Mouse (Mus musculus) midbrain, embryonic 14.5 days (tissue): ENCODE measurements around the gene Cbx2. TPM values are rescaled to one million over a fixed set of nuclear protein-coding genes. Genes with fewer than 3 reads are reported as not detected.

ENCODE experiments used
- ATAC-seq: fragments of 200-750 bp; cut with Nextera tagmentation; 2 replicates; pipeline ENCODE4 v1.8.0; 2017; ENCODE audit warnings: moderate number of reproducible peaks, moderate library complexity; ENCODE audit not compliant: low FRiP score, low TSS enrichment
- DNase-seq: peaks from one replicate; pipeline ENCODE4 v3.0.0-alpha.2; 2015
- H3K27ac ChIP-seq: fragments of 300-500 bp; sonication (generic); replicated peaks from 2 replicates; pipeline ENCODE4 v1.5.1; 2014; ENCODE audit warnings: mild to moderate bottlenecking, low read depth, low read length, moderate library complexity
- H3K27me3 ChIP-seq: fragments of 300-500 bp; sonication (generic); 2 replicates; pipeline ENCODE4 v1.6.1; 2014; ENCODE audit warnings: low read length, control low read depth, mixed read lengths; ENCODE audit not compliant: control insufficient read depth, insufficient read depth
- H3K36me3 ChIP-seq: fragments of 300-500 bp; sonication (generic); 2 replicates; pipeline ENCODE4 v1.6.1; 2014; ENCODE audit warnings: low read length, control low read depth; ENCODE audit not compliant: control insufficient read depth, insufficient read depth
- H3K4me1 ChIP-seq: fragments of 300-500 bp; sonication (generic); 2 replicates; pipeline ENCODE4 v1.6.1; 2014; ENCODE audit warnings: mild to moderate bottlenecking, antibody characterized with exemption, low read length, control low read depth; ENCODE audit not compliant: control insufficient read depth, insufficient read depth
- H3K4me2 ChIP-seq: fragments of 300-500 bp; sonication (generic); 2 replicates; pipeline ENCODE4 v1.6.1; 2014; ENCODE audit warnings: mild to moderate bottlenecking, low read length, moderate library complexity
- H3K4me3 ChIP-seq: fragments of 300-500 bp; sonication (generic); replicated peaks from 2 replicates; pipeline ENCODE4 v1.5.1; 2014; ENCODE audit warnings: low read depth, low read length
- H3K9ac ChIP-seq: fragments of 300-500 bp; sonication (generic); replicated peaks from 2 replicates; pipeline ENCODE4 v1.6.1; 2014; ENCODE audit warnings: mild to moderate bottlenecking, low read length, moderate library complexity
- H3K9me3 ChIP-seq: fragments of 300-500 bp; sonication (generic); 2 replicates; pipeline ENCODE4 v1.6.1; 2016; ENCODE audit warnings: low read length, control low read depth, mixed read lengths; ENCODE audit not compliant: control insufficient read depth
- WGBS: fragments of 180-500 bp; shearing (Covaris S2); extraction: QIAGEN DNeasy Blood & Tissue Kit; methylation state at CpG from one replicate; pipeline ENCODE4 v1.1.7; 2014; 5-methylcytosine and 5-hydroxymethylcytosine counted together
- polyA plus RNA-seq: library from polyadenylated mRNA; unstranded; fragments of >200 nt; fragmentation: Nextera tagmentation; extraction: Ambion mirVana; gene quantifications from 2 replicates; pipeline ENCODE4 v1.2.1, GENCODE M21; 2014

Gene Cbx2
- polyA plus RNA-seq, 1 experiment from 2014 or later, result 20.7 TPM

DNA sequence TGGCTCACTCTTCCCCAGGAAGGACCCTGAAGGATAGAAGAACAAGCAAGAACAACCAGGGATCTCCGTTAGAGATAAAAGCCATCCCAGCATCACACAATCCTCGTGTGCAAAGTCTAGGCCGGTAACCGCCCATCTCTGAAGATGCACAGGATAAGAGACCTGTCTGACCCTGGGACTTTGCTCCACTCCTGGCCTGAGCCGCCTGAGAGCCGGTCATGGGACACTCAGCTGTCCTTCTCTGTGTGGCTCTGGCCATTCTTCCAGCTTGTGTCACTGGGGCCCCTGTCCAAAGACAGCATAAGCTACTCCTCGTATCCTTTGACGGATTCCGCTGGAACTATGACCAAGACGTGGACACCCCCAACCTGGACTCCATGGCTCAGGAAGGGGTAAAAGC, 34.8 kb upstream of the Cbx2 start, which contains the start of gene Enpp7:
Gene Enpp7 (plus strand): TSS at position 190 of the 400 bp plus-strand sequence.
- H3K9me3 ChIP-seq, result no peaks in the 10 kb centered on the region
- no peak within 1 kb of the TSS for H3K27ac ChIP-seq
- 0 out of 2 replicates have a peak, but pooled peaks cover 2% of the 10 kb centered on the region for H3K4me1 ChIP-seq
- DNase-seq, result no peak
- ATAC-seq, result no peak
- H3K4me2 ChIP-seq, result no peak within 1 kb of the TSS
- no peaks in the 10 kb centered on the region for H3K36me3 ChIP-seq
- H3K27me3 ChIP-seq, result no peaks in the 10 kb centered on the region
- H3K9ac ChIP-seq, result no peak within 1 kb of the TSS
- WGBS, result 94% methylated on average over 10 of the region's 10 CpGs
- H3K4me3 ChIP-seq, result no peak within 1 kb of the TSS

DNA sequence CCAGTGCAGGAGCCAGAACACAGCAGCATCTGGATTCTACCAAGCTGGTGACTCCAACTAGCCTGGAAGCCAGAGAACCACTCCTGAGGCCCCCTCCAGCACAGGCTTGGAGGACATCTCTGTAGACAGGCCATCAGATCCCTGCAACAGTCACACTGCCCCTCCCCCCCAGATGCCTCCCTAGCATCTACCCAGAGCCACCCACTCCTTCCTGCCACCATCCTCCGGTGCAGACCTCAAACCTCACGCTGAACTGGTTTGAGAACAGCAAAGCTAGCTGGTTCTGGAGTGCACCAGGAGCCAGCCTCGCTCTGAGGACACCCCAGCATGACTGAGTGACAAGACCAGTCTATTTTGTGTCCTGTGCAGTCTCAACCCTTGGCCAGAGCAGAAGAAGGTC, 30.0 kb upstream of the Cbx2 start:
- no peak for ATAC-seq
- H3K4me1 ChIP-seq, result no peaks in the 10 kb centered on the region; the same call in 1 of the 2 replicates
- H3K9me3 ChIP-seq, result no peaks in the 10 kb centered on the region
- 77% methylated on average over 3 of the region's 3 CpGs for WGBS
- no peak overlapping the region for H3K4me3 ChIP-seq
- H3K27ac ChIP-seq, result no peak overlapping the region
- no peaks in the 10 kb centered on the region for H3K27me3 ChIP-seq
- DNase-seq, result no peak
- H3K36me3 ChIP-seq, result no peaks in the 10 kb centered on the region
- no peak overlapping the region for H3K9ac ChIP-seq
- H3K4me2 ChIP-seq, result no peak overlapping the region

DNA sequence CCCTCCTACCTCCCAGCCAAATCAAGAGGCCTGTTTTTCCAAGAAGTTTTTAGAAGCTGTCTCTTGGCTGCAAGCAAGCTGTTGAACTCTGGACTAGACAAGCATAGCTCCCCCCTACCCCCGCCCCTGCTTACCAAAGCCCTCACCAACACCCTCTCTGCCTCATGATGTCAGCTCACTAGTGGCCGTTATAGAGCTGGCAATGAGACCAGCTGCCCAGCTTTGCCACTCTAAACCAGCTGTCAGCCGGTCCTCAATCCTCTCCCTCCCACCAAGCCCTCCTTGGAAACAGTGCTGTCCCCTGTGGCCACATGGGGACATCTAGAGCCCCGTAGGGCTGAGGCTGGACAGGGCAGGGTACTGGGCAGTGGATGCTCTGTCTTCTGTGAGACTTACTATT, 27.3 kb upstream of the Cbx2 start:
- 23% methylated on average over 4 of the region's 4 CpGs for WGBS
- peaks cover 15% of the 10 kb centered on the region for H3K4me1 ChIP-seq
- no peak overlapping the region for H3K4me3 ChIP-seq
- ATAC-seq (no peak), DNase-seq (peak; percentile 8)
- H3K9ac ChIP-seq, result no peak overlapping the region
- H3K4me2 ChIP-seq, result no peak overlapping the region
- no peaks in the 10 kb centered on the region for H3K36me3 ChIP-seq
- no peaks in the 10 kb centered on the region for H3K9me3 ChIP-seq
- no peaks in the 10 kb centered on the region for H3K27me3 ChIP-seq
- H3K27ac ChIP-seq, result no peak overlapping the region

DNA sequence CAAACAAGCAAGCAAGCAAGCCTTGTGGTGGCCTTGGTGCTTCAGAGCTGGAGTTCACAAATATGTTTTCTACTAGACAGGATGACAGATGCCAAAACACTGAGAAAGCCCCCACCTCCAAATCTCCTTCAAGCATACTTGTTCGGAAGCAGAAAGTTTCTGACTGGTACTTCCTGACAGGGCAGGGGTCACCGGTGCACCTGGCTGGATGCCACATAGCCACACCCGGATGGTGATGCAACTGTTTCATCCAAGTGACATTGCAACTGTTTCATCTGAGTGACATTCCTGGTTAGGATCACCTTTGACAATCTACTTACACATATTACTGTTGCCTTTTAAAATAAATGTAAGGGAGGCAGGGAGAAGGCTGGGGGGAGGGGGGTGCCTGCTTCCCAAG, 25.6 kb upstream of the Cbx2 start:
- WGBS, result 85% methylated on average over 3 of the region's 3 CpGs
- H3K4me3 ChIP-seq, result no peak overlapping the region

DNA sequence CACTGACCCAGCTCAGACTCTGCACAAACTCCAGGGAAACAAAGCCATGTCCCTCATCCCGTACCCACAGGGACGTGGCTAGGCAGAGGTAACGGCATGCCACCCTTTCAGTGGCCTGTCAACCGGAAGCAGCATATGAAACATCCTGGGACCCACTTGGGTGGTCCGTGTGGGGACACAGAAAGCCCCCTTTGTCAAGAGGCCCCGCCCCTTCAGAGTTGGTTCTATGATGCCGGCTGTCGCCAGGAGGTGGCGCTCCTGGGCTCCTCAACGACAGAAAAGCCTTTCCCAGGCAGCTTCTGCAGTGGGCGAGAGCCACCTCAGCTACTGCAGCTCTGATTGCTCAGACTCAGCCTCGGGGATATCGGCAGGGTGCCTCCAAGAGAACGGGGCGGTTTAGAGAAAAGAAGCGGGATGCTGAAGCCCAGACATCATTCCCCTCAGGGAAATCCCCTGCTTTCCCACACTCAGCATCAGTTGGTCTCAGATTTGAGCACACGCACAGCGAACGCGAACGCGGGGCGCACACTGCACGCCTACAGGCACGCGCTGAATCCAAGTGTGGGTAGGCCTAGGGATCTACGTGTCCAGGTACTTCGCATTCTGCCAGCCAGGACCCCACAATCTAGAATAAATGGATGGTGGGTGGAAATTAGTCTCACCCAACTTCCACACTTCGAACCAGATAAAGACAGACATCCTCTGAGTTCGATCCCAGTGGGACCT, 24.1 kb upstream of the Cbx2 start:
- WGBS, result 3% methylated on average over 30 of the region's 30 CpGs
- H3K4me3 ChIP-seq, result peak overlapping the region; percentile 20; the same call in 1 of the 2 replicates
- DNase-seq (peak; percentile 96), ATAC-seq (peak; percentile 73)
- no peak overlapping the region; the same call in 1 of the 2 replicates for H3K9ac ChIP-seq
- no peaks in the 10 kb centered on the region for H3K9me3 ChIP-seq
- no peaks in the 10 kb centered on the region for H3K36me3 ChIP-seq
- H3K4me2 ChIP-seq, result peak overlapping the region; percentile 57
- H3K27ac ChIP-seq, result peak overlapping the region; percentile 78
- H3K4me1 ChIP-seq, result peaks cover 15% of the 10 kb centered on the region
- H3K27me3 ChIP-seq, result no peaks in the 10 kb centered on the region

More for the DNA sequence above, 25.6 kb upstream of the Cbx2 start:
- Histone ChIP-seq H3K9me3 (no peaks in the 10 kb centered on the region), H3K27me3 (no peaks in the 10 kb centered on the region), H3K9ac (no peak overlapping the region), H3K36me3 (no peaks in the 10 kb centered on the region), H3K4me1 (peaks cover 15% of the 10 kb centered on the region), H3K4me2 (no peak overlapping the region), H3K27ac (no peak overlapping the region)
- DNase-seq, result no peak
- ATAC-seq, result no peak

DNA sequence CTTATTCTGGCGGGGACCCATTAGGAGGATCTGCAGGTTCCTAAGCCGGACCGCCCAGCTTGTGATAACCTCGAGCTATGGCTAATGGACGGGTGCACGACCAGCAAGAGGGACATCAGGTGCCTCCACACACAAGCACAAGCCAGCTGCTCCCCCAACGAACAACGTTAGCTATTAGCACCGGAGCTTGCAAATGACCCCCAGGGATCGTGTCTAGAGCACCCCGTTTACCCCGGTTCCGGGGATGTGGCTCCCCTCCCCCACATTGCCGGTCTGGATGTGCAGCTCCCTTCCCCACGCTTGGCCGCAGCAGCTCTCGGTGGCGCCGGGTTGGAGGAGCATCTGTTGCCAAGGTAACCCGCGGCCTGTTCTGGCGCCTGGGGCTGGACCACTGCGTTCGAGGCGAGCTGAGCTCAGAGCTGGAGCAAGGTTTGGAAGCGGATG, 23.4 kb upstream of the Cbx2 start:
- Histone ChIP-seq H3K4me2 (peak overlapping the region; percentile 57), H3K4me3 (peak overlapping the region; percentile 20; the same call in 1 of the 2 replicates), H3K9me3 (no peaks in the 10 kb centered on the region), H3K27ac (peak overlapping the region; percentile 78), H3K4me1 (peaks cover 15% of the 10 kb centered on the region), H3K27me3 (no peaks in the 10 kb centered on the region), H3K36me3 (no peaks in the 10 kb centered on the region), H3K9ac (no peak overlapping the region)
- peak; percentile 89 for DNase-seq
- peak; percentile 60 for ATAC-seq
- WGBS, result 2% methylated on average over 26 of the region's 26 CpGs

DNA sequence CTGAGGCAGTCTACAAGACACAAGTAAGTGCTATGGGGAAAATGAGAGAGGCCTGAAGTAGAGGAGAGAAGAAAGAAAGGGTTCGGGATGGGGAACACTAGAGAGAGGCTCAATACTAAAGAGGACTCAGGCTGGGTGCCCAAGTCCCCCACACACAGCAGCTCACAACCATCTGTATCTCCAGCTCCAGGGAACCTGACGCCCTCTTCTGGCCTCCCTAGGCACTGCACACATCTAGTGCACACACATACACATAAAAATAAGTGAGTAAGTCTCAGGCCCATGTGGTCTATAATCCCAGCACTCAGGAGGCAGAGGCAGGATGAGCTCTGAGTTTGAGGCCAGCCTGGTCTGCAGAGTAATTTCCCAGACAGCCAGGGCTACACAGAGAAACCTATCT, 21.9 kb upstream of the Cbx2 start:
- no peak for DNase-seq
- peaks cover 15% of the 10 kb centered on the region for H3K4me1 ChIP-seq
- no peak for ATAC-seq

DNA sequence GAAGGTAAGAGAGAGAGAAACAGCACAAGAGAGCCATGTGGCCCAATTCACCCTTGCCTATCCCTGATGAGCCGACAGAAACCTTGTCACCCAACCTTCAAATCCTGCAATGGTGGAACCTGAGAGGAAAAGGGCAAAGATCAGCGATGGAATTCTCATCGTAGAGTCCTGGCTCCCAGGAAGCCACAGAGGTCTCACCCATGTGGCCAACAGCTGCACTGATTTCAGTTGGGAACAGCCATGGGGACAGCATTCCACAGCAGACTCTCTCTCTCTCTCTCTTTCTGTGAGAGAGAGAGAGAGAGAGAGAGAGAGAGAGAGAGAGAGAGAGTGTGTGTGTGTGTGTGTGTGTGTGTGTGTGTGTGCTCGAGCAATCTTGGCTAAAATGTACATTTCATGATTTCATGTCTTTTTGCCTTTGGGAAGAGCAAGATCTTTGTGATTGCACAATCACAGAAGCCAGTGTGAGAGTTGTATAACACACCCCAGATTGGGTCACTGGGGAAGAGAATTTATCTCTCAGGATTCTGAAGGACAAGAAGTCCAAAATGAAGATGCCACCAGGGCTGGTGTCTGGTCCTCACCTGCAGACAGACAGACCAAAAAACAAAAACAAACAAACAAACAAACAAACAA, 21.2 kb upstream of the Cbx2 start:
- Histone ChIP-seq H3K36me3 (no peaks in the 10 kb centered on the region), H3K9me3 (no peaks in the 10 kb centered on the region), H3K4me3 (no peak overlapping the region), H3K27ac (no peak overlapping the region), H3K4me1 (peaks cover 15% of the 10 kb centered on the region), H3K9ac (no peak overlapping the region), H3K27me3 (no peaks in the 10 kb centered on the region), H3K4me2 (no peak overlapping the region)
- WGBS, result 73% methylated on average over 4 of the region's 4 CpGs
- ATAC-seq (no peak), DNase-seq (no peak)

More for the DNA sequence above, 21.9 kb upstream of the Cbx2 start:
- Histone ChIP-seq H3K9me3 (no peaks in the 10 kb centered on the region), H3K27me3 (no peaks in the 10 kb centered on the region), H3K36me3 (no peaks in the 10 kb centered on the region), H3K4me2 (no peak overlapping the region), H3K9ac (no peak overlapping the region), H3K4me3 (no peak overlapping the region), H3K27ac (no peak overlapping the region)
- WGBS, result 71% methylated on average over 2 of the region's 2 CpGs
